Mouse (Mus musculus) kidney, adult 11 months (tissue): ENCODE measurements around the gene Cep290.
"Not testable (repeated sequence)": the region's sequence is repeated elsewhere in the genome, so short reads cannot be mapped to it uniquely, and the experiment has no call there.

ENCODE experiments used
- DNase-seq: peaks from one replicate; pipeline ENCODE4 v3.0.0; 2022

The Cep290 gene

DNA sequence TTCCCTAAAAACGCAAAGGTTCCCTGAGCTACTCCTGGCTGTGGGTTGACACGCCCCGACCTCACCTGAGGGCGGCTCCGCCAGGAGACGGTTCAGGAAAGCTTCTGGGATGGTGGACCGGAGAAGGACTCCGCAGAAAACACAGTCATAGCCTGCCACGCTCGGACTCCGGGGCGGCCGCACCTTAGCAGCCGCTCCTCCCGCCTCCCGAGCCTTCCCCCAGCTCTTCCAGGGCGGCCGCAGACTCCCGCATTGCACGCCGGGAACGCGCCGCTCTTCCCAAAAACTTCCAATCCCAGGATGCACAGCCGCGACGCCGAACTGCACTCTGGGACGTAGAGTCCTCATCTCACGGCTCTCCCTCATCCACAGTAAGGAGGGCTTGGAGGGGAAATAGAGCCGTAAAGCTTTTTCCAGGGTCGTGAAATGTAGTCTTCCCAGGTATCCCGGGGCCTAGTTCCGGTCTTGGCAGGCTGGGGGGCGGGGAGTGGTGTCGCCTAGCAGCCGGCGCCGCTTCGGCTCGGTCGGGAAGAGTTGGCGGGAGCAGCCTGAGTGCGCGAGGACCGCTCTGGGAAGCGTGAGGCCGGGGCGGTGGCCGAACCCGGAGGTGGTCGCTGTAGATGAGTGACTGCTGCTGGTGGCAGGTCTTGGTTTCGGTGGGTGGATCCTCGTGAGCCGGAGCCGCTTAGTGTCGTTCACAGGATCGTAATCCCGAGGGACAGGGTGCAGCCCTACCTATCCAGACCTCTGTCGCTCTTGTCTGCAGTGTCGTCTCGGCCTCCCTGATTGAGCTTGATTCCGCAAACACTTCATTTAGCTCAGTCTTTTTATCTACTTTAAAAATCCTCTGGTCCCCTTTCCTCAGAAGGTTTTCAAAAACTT is at the start of gene Cep290, which contains the start of gene Tmtc3:
Gene Cep290 (plus strand): TSS at position 462 of the 882 bp plus-strand sequence.
Gene Tmtc3 (minus strand): TSS at position 254 of the 882 bp plus-strand sequence.
- DNase-seq, result peak; percentile 97

DNA sequence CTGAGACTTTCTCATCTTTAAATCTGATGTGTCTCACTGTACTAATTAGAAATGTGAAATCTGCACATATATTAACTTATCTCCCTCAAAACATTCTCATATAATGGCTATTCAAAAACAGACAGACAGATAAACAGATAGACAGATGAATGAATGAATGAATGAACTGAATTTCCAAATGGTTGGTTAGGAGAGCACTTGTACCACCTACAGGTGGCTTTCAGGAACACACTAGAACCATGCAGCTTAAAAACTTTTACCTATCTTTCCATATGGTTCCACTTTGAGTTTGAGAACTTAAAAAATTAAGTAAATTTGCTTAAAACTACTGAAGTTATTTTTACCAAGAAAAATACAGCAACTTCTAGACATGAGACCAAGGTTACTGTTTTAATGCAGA is 38.0 kb upstream of the Cep290 start:
- DNase-seq, result no peak

DNA sequence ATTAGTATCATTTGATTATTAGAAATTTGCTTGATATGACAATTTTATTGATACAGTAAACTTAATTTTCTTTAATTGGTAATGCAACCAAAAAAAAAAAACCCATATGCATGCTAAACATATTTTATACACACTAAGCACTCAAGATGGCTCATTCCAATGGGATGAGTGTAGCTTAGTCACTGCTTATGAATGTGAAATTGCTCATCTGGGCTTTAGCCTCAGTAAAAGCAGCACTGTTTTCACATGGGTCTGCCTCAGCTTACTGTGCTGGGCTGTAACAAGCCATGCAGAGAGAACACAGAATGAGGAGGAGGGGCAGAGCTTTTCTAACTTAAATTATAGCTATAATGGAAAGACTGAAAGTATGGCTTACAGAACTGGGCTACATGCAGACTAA is 26.8 kb upstream of the Cep290 start:
- no peak for DNase-seq

DNA sequence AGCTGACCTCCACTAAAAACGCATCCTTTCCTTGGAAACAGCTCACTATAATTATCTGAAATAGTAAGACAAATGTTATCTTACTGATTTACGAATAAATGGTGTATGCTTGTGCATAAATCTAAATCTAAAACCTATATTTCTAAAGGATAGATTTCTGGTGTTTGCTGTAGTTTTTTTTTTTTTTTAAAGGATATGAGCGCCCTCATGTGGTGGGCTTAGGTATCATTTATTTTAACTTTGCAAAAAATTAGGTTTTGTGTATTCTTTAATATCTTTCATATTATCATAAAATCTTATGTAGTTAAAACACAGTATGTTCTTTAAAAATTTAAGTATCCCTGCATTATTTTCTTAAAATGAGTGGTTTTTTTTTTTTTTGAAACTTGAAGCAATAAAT is 12.3 kb upstream of the Cep290 start:
- no peak for DNase-seq

DNA sequence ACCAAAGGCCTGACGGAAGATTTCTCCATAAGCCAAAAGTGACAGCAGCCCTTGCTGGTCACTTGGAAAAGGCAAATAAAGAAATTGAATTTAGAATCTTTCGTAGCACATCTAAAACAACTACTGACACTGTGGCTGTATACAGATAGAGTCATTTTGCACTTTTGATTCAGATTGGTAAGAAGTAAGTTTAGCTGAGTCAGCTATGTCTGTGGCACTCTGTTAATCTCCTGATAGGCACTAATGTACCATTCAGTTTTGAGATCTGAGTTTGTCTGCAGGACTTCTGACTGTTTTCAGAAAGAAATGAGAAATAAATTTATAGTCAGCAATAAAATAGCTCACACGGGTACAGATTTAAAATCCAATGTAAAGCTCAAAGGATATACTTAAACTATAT is 7.8 kb upstream of the Cep290 start:
- DNase-seq, result no peak

DNA sequence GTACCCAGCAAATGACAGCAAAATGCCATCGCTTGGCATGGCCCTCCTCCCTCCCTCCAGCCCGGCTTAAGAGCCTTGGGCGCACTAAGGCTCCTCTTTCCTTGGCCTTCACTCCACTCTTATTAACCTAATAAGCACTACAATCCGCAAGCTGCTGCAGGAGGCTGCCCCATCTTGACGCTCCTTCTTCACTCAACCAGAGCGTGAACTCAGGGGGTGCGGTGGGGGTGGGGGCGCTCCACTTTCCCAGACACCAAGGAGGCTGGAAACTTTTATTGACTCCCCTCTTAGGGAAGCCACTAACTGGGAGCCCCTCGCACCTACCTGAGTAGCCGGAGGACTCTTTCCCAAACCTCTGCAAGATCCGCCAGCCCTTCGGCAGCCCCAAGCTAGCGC is 659 bp upstream of the Cep290 start:
- no peak for DNase-seq

DNA sequence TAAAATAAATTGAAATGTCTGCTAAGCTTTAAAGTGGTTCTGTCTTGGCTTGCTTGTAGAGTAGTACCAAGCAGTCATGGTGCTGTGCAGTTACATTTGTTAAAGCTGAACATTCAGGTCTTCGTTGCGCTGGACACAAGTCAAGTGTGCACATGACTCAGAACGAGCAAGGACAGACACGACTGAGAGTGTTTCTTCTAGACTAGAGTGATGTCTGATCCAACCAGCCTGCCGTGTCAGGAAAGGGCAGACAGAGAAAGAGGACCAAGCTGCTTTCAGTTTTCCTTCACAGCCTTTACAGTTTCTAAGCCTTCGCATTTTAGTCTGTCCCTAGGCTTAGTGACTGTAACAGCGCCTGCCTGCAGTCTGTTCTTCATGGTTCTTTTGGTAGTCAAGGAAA is 4.6 kb downstream of the Cep290 start:
- no peak for DNase-seq

DNA sequence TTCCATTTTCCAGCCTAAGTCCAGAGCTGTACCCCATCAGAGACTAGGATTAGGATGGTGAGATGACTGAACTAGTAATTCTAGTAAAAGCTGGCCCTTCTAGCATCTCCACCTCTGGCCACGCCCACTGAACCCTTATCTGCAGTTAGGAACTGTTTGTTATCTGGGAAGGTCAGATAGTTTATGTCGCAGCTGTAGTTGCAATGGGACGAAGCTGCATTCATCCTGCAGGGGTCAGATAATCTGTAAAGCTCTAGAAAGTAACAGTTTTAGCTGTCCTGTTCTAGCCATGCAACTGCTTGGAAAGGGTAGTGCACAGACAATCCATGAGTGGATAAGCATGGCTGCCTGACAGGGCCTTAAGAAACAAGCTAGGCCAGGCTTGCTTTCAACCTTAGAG is 11.0 kb downstream of the Cep290 start:
- no peak for DNase-seq

DNA sequence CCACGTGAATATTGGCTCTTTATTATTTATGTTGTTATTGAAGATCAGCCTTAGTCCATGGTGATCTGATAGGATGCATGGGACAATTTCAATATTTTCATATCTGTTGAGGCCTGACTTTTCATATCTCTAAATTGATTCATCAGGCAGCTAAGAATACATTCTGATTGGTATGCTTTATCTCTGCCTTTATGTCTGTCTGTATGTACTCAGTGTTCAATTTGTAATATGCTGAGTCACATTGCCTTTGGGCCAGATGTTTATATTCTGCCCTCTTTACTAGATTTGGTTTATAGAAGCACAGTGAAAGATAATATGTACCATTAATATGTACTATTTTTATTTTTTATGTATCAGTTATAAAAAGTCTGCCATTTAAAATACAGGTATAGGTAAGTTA is 20.8 kb downstream of the Cep290 start:
- DNase-seq, result no peak

DNA sequence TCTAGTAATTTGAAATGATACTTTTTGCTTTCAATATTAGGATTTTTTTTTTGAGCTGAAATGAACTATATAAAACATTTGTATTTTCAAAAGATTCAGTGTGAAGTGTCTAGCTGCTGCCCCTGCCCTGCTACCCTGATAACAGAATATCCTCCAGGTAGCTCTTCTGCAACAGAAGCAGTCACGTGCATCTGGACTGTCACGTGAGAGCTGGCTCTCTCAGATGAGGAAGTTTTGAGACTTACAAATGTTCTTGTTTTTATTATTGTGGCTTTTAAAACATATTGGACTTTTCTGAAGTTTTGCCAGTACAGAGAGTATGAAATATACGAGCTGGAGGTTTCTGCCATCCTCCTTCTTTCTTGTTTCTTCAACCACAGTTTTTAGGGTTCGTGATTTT is 34.3 kb downstream of the Cep290 start:
- DNase-seq, result no peak

DNA sequence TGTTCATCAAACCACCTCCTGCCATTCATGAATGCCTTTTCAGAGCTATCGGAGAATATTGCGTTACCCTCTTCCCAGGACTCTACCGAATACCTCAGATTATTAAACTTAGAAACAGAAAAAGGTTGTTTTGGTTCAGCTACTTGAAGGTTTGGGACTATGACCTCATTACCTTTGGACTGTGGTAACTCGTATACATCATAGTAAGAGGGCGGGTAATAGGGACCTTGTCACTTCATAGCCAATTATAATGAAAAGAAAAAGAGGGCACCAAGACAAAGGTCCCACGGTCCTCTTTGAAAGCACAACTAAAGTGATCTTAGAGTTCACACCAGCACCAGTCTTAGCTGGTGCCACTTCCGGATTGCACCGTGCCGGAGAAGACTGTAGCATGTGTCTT is 35.0 kb downstream of the Cep290 start:
- no peak for DNase-seq

DNA sequence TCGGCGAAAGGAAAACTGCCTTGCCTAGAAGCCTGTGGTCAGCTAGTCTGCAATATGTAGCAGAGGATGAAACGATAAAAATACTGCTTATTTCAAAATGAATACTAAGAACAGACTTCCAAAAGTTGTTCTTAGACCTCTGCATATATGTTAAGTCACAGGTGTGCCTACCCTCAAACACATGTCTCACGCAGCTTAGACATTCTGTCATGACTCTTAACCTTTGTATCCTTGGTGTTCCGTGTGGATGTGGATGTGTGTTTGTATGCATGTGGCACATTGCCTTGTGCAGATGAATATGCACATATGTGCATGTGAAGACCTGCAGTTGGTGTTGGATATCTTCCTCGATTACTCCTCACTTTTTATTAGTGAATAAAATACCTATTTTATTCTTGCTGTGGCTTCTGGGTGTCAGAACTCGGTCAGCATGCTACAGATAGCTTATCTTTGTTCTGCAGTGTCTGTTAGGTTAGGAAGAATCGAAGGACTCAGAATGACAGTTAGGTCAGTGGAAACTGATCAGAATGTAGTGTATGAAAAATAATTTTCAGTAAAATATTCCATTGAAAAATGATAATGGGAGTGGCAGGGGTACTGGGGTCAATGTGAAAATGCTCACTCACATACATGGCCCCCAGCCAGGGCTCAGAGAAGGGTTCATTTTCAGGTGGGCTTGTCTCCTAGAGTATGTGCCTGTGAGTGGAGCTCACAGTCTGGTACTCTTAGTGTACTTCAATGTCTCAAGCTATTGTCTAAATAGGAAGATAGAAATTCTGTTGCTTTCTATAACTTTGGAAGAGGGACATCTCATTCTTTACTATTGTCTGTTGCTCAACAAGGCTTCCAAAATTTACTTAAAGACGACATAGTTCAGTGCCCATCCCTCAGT is 37.4 kb downstream of the Cep290 start:
- DNase-seq, result no peak

DNA sequence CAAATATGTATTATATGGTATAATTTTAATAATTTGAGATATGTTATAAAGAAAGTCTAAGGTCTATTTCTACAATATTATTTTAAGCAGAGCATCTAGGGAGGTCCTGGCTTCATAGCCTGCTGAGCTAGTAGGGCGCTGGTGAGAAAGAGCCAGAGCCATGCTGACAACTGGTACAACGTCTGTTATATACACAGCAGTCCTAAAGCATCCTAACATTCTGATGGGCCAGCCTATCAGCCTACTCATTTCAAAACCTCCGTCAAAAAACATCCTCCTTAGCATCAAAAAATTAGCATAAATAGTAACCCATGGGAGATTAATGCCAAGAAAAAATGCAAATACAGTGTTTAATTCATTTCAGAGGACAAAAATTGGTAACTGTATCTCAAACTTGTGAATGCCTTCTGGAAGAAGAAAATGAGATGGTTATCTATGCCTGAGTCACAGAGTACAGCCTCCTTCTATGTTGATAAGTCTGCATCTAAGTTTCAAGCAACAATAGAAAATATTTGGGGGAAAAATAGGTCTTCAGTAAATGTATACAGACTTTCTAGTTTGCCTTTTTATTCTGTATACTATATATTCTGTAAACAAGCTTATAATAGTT is 69.3 kb downstream of the Cep290 start:
- no peak for DNase-seq

DNA sequence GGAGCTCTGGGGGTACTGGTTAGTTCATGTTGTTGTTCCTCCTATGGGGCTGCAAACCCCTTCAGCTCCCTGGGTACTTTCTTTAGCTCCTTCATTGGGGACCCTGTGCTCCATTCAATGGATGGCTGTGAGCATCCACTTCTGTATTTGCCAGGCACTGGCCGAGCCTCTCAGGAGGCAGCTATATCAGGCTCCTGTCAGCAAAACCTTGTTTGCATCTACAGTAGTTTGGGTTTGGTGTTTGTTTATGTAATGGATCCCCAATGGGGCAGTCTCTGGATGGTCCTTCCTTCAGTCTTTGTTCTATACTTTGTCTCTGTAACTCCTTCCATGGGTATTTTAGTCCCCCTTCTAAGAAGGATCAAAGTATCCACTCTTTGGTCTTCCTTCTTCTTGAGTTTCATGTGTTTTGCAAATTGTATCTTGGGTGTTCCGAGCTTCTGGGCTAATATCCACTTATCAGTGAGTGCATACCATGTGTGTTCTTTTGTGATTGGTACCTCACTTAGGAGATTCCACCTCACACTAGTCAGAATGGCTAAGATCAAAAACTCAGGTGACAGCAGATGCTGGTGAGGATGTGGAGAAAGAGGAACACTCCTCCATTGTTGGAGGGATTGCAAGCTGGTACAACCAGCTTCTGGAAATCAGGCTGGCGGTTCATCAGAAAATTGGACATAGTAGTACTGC is 73.0 kb downstream of the Cep290 start:
- DNase-seq, result not testable (repeated sequence)

DNA sequence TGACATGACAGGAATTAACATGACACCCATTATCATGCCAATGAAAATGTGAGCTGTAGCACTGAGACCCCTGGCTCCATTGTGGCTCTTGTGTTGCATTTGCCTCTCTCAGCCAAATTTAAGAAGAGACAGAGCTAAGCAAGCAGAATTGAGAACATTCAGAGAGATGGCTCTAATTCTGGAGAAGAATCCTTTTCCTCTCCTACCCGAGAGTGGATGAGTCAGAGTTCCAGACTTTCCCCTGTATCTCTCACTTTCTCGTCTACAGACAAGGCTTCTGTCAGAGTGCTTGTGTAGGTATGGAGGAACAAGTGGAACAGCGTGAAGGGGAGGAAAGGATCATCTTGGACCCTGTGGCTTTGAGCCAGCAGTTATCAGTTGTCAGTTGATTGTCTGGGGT is 76.8 kb downstream of the Cep290 start:
- no peak for DNase-seq

DNA sequence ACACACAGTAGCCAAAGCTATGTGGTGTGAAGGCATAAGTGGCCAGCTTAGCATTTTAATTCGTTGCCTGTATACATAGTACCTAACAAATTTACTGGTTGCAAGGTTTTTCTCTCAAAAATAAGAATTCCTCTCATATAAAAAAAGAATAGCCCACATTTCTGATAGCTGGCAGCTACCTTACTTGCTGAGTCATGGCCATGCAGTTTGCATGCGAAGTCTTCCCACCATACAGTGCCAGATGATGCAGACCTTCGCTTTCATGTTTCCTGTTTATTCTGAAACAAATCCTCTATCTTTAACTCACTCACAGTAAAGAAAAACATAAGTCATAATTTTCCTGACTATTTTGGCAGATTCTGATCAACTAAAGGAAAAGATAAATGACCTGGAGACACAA is 84.3 kb downstream of the Cep290 start:
- DNase-seq, result no peak

DNA sequence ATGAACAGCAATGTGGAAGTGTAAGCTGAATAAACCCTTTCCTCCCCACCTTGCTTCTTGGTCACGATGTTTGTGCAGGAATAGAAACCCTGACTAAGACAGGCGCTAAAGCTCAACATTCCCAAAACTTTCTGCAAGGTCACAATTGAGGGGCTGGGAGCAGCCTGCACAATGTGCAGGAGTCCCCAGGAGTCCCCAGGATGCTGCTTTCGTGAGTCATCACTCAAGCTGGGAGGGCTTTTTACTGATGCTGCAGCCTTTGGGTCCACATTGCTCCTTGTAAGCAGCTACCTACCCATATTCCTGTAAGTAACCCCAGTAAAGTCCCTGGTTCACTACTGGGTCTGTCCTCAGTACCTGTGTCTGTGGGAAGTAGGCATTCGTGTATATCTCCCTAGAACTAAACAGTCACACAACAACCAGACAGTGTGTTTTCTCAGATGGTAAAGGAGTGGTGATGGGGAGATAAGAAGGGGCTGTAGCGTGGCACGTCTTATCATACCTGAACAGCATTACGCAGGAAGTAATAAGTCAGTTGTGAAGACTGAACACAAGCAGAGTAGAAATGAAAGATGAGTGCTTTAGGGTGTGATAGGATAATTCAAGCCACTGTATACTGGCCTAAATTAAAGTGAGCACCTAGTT is 87.3 kb downstream of the Cep290 start:
- no peak for DNase-seq

DNA sequence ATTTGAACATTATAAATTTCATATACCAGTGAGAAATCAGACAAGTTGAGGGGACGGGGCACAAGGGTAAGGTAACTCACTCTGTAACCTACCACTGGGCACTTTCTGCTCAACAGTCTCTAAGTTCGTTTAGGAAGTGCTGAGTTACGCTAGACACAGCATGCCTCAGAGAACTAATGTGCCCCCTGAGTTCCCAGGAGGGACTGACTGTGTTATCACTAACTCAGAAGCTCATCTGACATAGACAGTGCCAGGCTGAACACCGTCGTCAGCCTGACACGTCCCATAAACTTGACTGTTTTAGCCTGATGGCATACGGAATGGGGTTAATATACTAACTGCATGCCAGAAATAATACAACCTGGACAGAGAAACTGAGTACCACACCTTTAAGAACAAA is 87.9 kb downstream of the Cep290 start:
- DNase-seq, result no peak

DNA sequence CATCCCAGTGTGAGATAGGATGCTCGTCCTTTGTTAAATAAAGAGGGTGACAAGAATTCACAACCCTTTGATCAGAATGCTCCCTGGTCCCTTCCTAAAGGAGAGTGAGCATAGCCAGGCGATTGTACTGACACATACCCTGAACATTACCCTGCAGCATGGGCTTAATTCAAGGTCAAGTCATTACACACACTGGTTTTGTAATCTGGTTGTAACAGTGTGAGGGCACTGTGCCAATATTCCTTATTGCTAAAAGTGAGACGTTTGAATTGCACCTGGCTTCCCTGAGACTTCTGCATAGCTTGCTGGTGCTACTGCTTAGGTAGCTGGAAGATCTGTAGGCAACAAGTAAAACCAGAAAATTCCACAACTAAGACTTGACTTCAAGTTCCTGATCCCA is 96.8 kb downstream of the Cep290 start:
- DNase-seq, result no peak

DNA sequence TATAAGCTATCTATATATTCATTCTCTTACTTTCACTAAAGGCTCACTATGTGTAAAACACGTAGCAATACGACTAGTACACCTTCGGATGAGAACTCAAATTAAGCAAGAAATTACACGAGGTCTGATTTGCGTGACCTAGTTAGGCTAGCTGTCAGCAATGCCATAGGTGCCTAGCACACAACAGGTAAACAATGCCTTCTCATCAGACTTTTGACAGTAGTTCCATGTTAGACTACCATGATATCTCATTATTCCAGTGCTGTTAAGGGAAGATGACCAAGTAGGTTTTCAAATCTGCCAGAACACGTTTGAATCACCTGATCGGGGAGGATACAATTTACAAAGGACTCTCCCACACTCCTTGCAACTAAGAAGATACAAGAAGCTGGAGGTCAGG is 101.2 kb downstream of the Cep290 start:
- DNase-seq, result no peak

DNA sequence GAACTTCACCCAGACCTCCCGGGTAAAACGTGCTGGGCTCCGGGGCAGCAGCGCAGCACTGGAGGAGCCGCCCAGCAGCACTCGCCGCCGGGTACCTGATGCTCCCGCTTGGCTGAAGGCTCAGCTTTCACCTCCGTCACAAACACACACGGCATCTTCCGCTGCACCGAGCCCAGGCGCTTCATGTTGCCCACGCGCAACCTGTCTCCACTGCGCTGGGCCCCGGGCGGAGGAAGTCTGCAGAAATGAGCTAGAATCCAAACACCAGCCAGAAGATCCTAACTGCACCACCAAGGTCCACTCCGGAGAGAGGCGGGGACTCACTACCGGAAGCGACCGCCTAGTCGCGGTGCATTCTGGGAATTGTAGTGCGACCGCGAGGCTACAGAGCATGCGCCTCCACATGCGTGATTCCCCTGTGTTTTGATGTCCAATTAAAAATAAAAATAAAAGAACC is 101.6 kb downstream of the Cep290 start:
- DNase-seq, result peak; percentile 83

DNA sequence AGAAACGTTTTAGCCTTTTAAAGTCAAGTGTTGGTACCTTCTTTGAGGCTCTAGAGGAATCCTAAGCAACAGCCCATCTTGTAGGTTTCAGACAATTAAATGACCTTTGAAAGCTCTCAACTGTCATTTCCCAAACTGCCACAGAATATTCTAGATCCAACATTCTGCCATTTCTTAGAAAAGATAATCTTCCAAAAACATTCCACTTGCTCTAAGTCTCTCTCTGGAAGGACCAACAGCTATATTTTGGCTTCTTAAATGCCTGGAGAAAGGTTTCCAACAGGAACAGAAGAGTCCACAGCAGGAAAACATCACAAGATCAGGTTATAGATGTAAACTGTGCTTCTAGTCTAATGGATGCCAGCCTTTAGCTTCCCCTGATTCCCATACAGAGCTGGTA is 103.0 kb downstream of the Cep290 start, which contains the start of the genes 4930430F08Rik and 1700017N19Rik:
Gene 4930430F08Rik (minus strand): TSS at position 101 of the 400 bp plus-strand sequence.
Gene 1700017N19Rik (plus strand): TSS at position 162 of the 400 bp plus-strand sequence.
- DNase-seq, result no peak
